Mouse (Mus musculus) central nervous system, embryonic 14 days (tissue): ENCODE measurements around the gene Gm379. TPM values are rescaled to one million over a fixed set of nuclear protein-coding genes. Genes with fewer than 3 reads are reported as not detected.

Experiments
- polyA plus RNA-seq: library from polyadenylated mRNA; depleted of rRNA; stranded (reverse); fragments of >200 nt; gene quantifications from 2 replicates; pipeline ENCODE4 v1.2.3, GENCODE M21; 2012; rRNA removed

Gm379 gene
- polyA plus RNA-seq, result not detected in 2 replicates

DNA sequence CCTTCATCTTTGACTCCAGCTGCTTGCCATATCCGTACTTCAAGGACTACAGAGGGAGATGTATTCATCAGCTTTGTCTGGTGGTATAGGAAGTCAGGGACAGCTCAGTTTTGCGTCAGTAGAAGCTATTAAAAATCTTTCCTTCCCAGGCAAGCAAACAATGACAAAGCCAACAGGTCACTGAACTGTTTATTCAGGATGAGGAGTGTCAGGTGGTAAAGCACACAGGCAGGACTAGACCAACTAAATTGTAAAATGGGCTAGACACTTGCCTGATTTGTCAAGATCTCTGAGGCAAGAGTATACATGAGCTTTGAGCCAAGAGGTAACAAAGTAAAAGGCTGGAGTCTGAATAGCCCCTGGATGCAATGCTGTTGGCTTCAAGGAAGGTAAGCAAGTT, at the start of gene Gm379:
TSS of gene Gm379 (minus strand) at position 7 of the 400 bp plus-strand sequence.

Other genes with a start within 250 kb of the Gm379 start
- 4.6 and 5.3 TPM in 2 replicates for gene Brwd3, start 169.5 kb upstream of the Gm379 start, polyA plus RNA-seq